Mouse (Mus musculus) lung, adult 2 months (tissue): ENCODE data around the gene Cdk12.

ENCODE experiments used
- CTCF ChIP-seq: fragments of 200-500 bp; IDR thresholded peaks from 2 replicates; pipeline ENCODE4 v1.5.1; 2011; ENCODE audit warnings: mild to moderate bottlenecking, low read length, control low read depth; ENCODE audit not compliant: insufficient read depth
- POLR2A ChIP-seq: fragments of 200-500 bp; IDR thresholded peaks from 2 replicates; pipeline ENCODE4 v1.6.1; 2011; ENCODE audit warnings: low read depth, mild to moderate bottlenecking, control low read depth, low read length, borderline replicate concordance; ENCODE audit errors: extremely low read depth

DNA sequence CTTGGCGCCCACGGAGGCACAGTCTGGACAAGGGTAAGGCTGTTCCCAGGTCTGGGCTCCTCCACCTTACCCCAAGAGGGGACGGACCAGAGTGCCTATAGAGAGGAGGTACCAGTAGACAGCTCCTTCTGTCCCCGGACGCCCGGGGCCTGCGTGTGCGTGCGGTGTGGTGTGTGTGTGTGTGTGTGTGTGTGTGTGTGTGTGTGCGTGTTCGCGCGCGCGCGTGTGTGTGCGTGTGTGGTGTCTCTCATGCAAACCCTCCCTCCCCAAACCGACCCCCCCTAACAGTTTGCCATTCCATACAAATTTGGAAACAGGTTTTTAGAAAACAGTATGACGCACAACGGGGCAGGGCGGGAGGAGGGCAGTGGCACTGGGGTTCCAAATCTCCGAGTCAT, 123.0 kb downstream of the Cdk12 start:
- no peak for TF ChIP-seq POLR2A
- TF ChIP-seq CTCF = no peak
